Mouse (Mus musculus): ENCODE results near the gene Gm28230.

Gene Gm28230

GRCm38 (mm10) chr2:74691022-74691951, 35.2 kb upstream of the Gm28230 start, which contains the start of gene Hoxd10:
TSS of gene Hoxd10 (plus strand) at chr2:74691924.
- no peak for DNase-seq (ENCODE audit: low spot score in 2 of 2)

- DNase-seq (ENCODE audit: low spot score in 2 of 2) = no peak
Measured at GRCm38 (mm10) chr2:74691995-74692807, 34.3 kb upstream of the Gm28230 start.

- no peak for DNase-seq (ENCODE audit: low spot score in 2 of 2)
Measured at GRCm38 (mm10) chr2:74692808-74693431, 33.6 kb upstream of the Gm28230 start.

- no peak for DNase-seq (ENCODE audit: low spot score in 2 of 2)
Measured at GRCm38 (mm10) chr2:74693432-74693827, 33.1 kb upstream of the Gm28230 start.

DNA sequence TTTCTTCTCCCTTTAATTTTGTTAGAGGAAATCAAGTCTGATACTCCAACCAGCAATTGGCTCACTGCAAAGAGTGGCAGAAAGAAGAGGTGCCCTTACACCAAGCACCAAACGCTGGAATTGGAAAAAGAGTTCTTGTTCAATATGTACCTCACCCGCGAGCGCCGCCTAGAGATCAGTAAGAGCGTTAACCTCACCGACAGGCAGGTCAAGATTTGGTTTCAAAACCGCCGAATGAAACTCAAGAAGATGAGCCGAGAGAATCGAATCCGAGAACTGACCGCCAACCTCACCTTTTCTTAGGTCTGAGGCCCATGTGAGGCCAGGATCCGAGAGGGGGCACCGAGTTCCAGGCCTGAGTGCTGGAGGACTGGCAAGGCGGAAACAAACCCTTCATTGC, 32.5 kb upstream of the Gm28230 start:
- no peak for DNase-seq (ENCODE audit: low spot score in 2 of 2)

- no peak for DNase-seq (ENCODE audit: low spot score in 2 of 2)
Measured at GRCm38 (mm10) chr2:74695383-74695782, 31.1 kb upstream of the Gm28230 start.

GRCm38 (mm10) chr2:74695813-74696430, 30.6 kb upstream of the Gm28230 start:
- no peak for DNase-seq (ENCODE audit: low spot score in 2 of 2)

DNA sequence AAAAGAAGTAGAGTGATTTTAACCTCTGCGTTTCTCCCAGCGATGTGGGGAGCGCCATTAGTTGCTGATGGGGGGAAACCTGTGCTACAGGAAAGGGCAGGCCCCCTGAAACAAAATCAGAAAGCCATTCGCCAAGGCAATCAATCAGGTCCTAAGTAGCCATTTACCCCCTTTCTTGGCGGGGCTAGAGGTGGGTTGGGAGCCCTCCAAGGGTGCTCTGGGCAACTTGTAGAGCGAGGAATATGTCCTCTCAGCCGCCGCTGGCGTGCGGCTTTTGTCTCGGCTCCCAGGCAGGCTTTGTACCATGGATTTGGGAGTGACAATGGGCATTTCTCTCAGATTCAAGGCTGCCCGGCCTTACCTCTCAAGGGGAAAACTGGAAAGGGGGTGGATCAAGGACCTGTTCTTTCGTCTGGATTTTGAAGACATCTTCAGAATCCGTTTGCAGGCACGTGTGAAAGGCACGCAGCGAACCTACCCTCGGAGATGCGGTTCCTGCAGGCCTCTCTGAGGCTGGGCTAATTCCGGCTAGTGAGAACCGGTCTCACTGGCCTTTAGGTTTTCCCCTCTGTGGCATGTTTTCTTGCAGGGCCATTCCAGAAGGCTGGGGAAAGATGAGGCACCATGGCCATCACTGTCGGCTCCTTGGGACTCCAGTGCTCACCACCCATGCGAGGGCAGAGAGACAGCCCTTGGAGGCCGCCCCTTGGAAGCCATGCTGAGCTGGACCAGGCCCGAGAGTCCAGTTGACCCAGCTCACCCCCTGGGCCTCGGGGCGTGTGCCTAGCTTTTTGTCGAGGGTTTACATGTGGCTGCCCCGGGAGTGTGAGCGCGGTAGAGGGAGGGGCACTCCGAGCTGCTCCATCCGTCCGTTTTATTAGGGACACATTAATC, 29.8 kb upstream of the Gm28230 start:
- no peak for DNase-seq (ENCODE audit: low spot score in 2 of 2)

DNA sequence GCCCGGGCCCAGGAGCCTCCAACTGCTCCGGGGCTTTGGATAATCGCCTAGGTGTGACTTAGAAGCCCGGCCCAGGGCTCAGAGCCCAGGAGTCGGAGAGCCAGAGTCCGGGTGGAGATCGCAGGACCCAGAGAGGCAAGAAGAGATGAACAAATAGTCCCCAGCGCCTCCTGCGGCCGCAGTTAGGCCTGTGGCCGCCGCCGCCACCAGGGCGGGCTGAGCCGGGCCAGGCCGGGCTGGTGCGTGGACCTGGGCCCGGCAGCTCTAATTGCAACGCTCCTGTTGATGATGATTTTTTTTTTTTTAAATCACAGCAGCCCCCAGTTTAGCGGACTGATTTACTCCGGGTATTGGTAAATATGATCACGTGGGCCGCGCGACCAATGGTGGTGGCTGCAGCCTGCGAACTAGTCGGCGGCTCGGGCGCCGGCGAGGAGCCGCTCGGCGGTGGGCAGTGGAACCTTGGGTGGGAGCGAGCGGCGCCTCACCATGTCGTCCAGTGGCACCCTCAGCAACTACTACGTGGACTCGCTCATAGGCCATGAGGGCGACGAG, 28.9 kb upstream of the Gm28230 start, which contains the start of gene Hoxd9:
TSS of gene Hoxd9 (plus strand) at position 161 of the 555 bp plus-strand sequence.
- DNase-seq (ENCODE audit: low spot score in 2 of 2) = no peak

- DNase-seq (ENCODE audit: low spot score in 2 of 2) = no peak
Measured at GRCm38 (mm10) chr2:74698201-74699052, 28.1 kb upstream of the Gm28230 start.

- no peak for DNase-seq (ENCODE audit: low spot score in 2 of 2)
Measured at GRCm38 (mm10) chr2:74699053-74699430, 27.5 kb upstream of the Gm28230 start.

GRCm38 (mm10) chr2:74699664-74700545, 26.6 kb upstream of the Gm28230 start:
- DNase-seq (ENCODE audit: low spot score in 2 of 2) = no peak

DNA sequence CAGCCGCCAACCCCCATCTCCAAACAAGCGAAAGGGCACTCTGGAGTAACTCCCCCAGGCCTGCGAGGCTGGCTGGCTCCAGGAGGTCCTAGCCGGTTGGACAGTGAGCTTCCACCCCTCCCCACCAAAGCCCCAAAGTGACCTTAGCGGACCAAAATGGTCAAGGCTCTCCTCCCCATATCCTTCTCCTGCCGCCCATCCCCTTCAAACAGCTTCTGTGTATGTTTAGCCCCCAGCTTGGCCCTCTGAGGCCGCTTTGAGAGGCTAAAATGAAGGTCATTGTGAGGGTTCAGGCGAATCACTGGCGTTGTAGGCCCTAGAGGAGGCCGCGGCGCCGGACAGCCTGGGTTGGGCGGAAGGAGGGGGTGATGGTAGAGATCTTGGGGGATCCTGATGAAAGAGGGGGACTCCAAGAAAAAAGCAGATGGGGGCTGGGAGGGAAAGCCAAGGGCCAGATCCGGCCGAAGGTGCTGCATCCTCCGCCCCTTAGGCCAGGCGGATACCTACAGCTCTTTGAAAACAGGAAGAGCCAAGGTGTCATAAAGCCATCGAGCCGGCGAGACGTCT, 25.9 kb upstream of the Gm28230 start:
- DNase-seq (ENCODE audit: low spot score in 2 of 2) = no peak

- peak in 1 of 2 experiments; percentile 76 for DNase-seq (ENCODE audit: low spot score in 2 of 2)
Measured at GRCm38 (mm10) chr2:74701949-74702819, 24.3 kb upstream of the Gm28230 start.

DNA sequence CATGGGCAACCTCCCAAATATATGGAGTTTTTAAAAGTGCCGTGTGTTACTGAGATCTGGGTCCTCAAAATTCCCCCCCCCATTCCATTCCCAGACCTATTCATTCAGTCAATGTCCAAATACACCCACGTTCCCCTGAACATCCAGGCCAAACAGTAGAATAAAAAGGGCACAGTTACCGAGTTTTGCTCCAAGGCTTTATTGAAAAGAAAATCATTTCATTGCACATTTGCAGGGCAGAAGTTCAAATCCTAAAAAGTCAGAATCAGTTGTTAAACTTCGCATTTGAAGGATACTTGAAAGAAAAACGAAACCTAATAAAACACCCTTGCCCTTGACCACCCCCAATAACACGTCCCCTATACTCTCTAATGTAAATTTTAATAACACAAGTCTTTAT, 23.7 kb upstream of the Gm28230 start:
- DNase-seq (ENCODE audit: low spot score in 2 of 2) = no peak

- DNase-seq (ENCODE audit: low spot score in 2 of 2) = no peak
Measured at GRCm38 (mm10) chr2:74703317-74703716, 23.2 kb upstream of the Gm28230 start.
